Mouse (Mus musculus) G1E (cell line): ENCODE results near the gene Nsun2. TPM values are rescaled to one million over a fixed set of nuclear protein-coding genes. Genes with fewer than 3 reads are reported as not detected.
A peak's percentile ranks its signal among the peaks of the same experiment; 100 is the strongest.
"Not testable (repeated sequence)": the region's sequence is repeated elsewhere in the genome, so short reads cannot be mapped to it uniquely, and the experiment has no call there.

ENCODE experiments used
- ATAC-seq: 2 replicates; pipeline ENCODE4 v1.8.0; 2016; ENCODE audit warnings: mild to moderate bottlenecking; ENCODE audit not compliant: insufficient number of reproducible peaks, poor library complexity, low FRiP score, severe bottlenecking; ENCODE audit errors: extremely low read depth
- DNase-seq: peaks from one replicate; pipeline ENCODE4 v3.0.0; 2012; ENCODE audit warnings: low spot score
- H3K27me3 ChIP-seq: 2 replicates; pipeline ENCODE4 v1.6.1; 2012; ENCODE audit warnings: mild to moderate bottlenecking, low read length, inconsistent platforms; ENCODE audit not compliant: insufficient read depth
- H3K36me3 ChIP-seq: replicated peaks from 2 replicates; pipeline ENCODE3; 2012; ENCODE audit warnings: mild to moderate bottlenecking, inconsistent platforms
- H3K4me1 ChIP-seq: 2 replicates; pipeline ENCODE4 v1.6.1; 2012; ENCODE audit warnings: low read depth, low read length, inconsistent platforms, mixed read lengths; ENCODE audit not compliant: insufficient read depth
- H3K4me3 ChIP-seq: 2 replicates; pipeline ENCODE4 v1.5.1; 2012; ENCODE audit warnings: low read depth, mild to moderate bottlenecking, inconsistent platforms, low read length, moderate library complexity, mixed read lengths
- H3K9me3 ChIP-seq: replicated peaks from 2 replicates; pipeline ENCODE4 v1.6.1; 2012; ENCODE audit warnings: inconsistent platforms
- CTCF ChIP-seq: IDR thresholded peaks from 2 replicates; pipeline ENCODE4 v1.5.1; 2012; ENCODE audit warnings: low read depth, low read length, inconsistent platforms, mixed read lengths
- GATA1 ChIP-seq: IDR thresholded peaks from 2 replicates; pipeline ENCODE4 v1.6.1; 2012; ENCODE audit warnings: borderline replicate concordance, low read length, inconsistent platforms, mixed read lengths
- GATA2 ChIP-seq: IDR thresholded peaks from 2 replicates; pipeline ENCODE4 v1.6.1; 2012; ENCODE audit warnings: low read depth, low read length, inconsistent platforms, borderline replicate concordance
- POLR2AphosphoS5 ChIP-seq: IDR thresholded peaks from 2 replicates; pipeline ENCODE4 v1.6.1; 2012; ENCODE audit warnings: low read depth, low read length, inconsistent platforms; ENCODE audit not compliant: insufficient replicate concordance
- TAL1 ChIP-seq: conservative IDR thresholded peaks from 2 replicates; pipeline ENCODE4 v1.6.1; 2012; ENCODE audit warnings: low read depth, low read length, inconsistent platforms, mixed read lengths
- polyA plus RNA-seq: library from polyadenylated mRNA; stranded (reverse); fragments of >175 nt; gene quantifications from 2 replicates; pipeline ENCODE4 v1.2.3, GENCODE M21; 2012
- total RNA-seq, 2 experiments: library from RNA; stranded (forward) in 1 of 2; stranded (reverse) in 1 of 2; fragments of 200-1000 nt in 1 of 2; fragments of >200 nt in 1 of 2; fragmentation: Nextera tagmentation in 1 of 2; gene quantifications; 2 replicates each; pipeline ENCODE4 v1.2.3; 2014 to 2017

The Nsun2 gene
- total and polyA plus RNA-seq, 3 experiments, result 144 to 231 (median 152) TPM

GRCm38 (mm10) chr13:69596515-69596914, 63.0 kb downstream of the Nsun2 start:
- Histone ChIP-seq H3K4me1 (no peaks in the 10 kb centered on the region), H3K27me3 (no peaks in the 10 kb centered on the region), H3K9me3 (no peaks in the 10 kb centered on the region), H3K4me3 (no peak overlapping the region), H3K36me3 (peaks cover 36% of the 10 kb centered on the region)
- DNase-seq, result no peak
- TF ChIP-seq TAL1 (no peak), POLR2AphosphoS5 (no peak), GATA1 (no peak), GATA2 (no peak), CTCF (no peak)
- ATAC-seq, result no peak

GRCm38 (mm10) chr13:69598867-69599266, 65.3 kb downstream of the Nsun2 start:
- TF ChIP-seq TAL1 (no peak), POLR2AphosphoS5 (no peak), GATA1 (no peak), CTCF (no peak), GATA2 (no peak)

GRCm38 (mm10) chr13:69600863-69601262, 67.3 kb downstream of the Nsun2 start:
- not testable (repeated sequence) for H3K4me3 ChIP-seq, H3K4me1 ChIP-seq, DNase-seq, H3K9me3 ChIP-seq, H3K27me3 ChIP-seq, ATAC-seq
- peaks cover 19% of the 10 kb centered on the region for H3K36me3 ChIP-seq

More at GRCm38 (mm10) chr13:69598867-69599266, 65.3 kb downstream of the Nsun2 start:
- Histone ChIP-seq H3K27me3 (no peaks in the 10 kb centered on the region), H3K4me1 (no peaks in the 10 kb centered on the region), H3K36me3 (peaks cover 25% of the 10 kb centered on the region), H3K9me3 (no peaks in the 10 kb centered on the region), H3K4me3 (no peak overlapping the region)
- no peak for ATAC-seq
- no peak for DNase-seq

- no peaks in the 10 kb centered on the region for H3K4me1 ChIP-seq
- no peaks in the 10 kb centered on the region for H3K9me3 ChIP-seq
- H3K27me3 ChIP-seq, result no peaks in the 10 kb centered on the region
- peaks cover 21% of the 10 kb centered on the region for H3K36me3 ChIP-seq
- DNase-seq (no peak), ATAC-seq (no peak)
- no peak for TF ChIP-seq GATA1
- TF ChIP-seq CTCF, result no peak
- no peak for TF ChIP-seq GATA2
- no peak for TF ChIP-seq POLR2AphosphoS5
- TF ChIP-seq TAL1, result no peak
- no peak overlapping the region for H3K4me3 ChIP-seq
Measured at GRCm38 (mm10) chr13:69601321-69601720, 67.8 kb downstream of the Nsun2 start.

GRCm38 (mm10) chr13:69604670-69605069, 71.1 kb downstream of the Nsun2 start:
- no peaks in the 10 kb centered on the region for H3K27me3 ChIP-seq
- TF ChIP-seq CTCF (no peak), POLR2AphosphoS5 (no peak), TAL1 (no peak), GATA1 (no peak), GATA2 (no peak)
- ATAC-seq, result no peak
- peaks cover 14% of the 10 kb centered on the region; the same call in 1 of the 2 replicates for H3K4me1 ChIP-seq
- DNase-seq, result no peak
- peaks cover 16% of the 10 kb centered on the region for H3K36me3 ChIP-seq
- H3K9me3 ChIP-seq, result no peaks in the 10 kb centered on the region
- no peak overlapping the region for H3K4me3 ChIP-seq

GRCm38 (mm10) chr13:69608734-69609133, 75.2 kb downstream of the Nsun2 start:
- TF ChIP-seq POLR2AphosphoS5 (no peak), GATA2 (no peak), TAL1 (no peak), GATA1 (no peak), CTCF (no peak)
- no peaks in the 10 kb centered on the region for H3K9me3 ChIP-seq
- H3K4me1 ChIP-seq, result peaks cover 30% of the 10 kb centered on the region
- H3K36me3 ChIP-seq, result peaks cover 21% of the 10 kb centered on the region
- no peaks in the 10 kb centered on the region for H3K27me3 ChIP-seq
- no peak overlapping the region for H3K4me3 ChIP-seq
- DNase-seq (no peak), ATAC-seq (no peak)

- TF ChIP-seq CTCF, result no peak
- TF ChIP-seq TAL1, result no peak
- no peak for TF ChIP-seq POLR2AphosphoS5
- no peak for TF ChIP-seq GATA1
- no peak for TF ChIP-seq GATA2
- no peak for ATAC-seq
Measured at GRCm38 (mm10) chr13:69610751-69611397, 77.3 kb downstream of the Nsun2 start.

More at GRCm38 (mm10) chr13:69610751-69611397, 77.3 kb downstream of the Nsun2 start:
- Histone ChIP-seq H3K4me3 (peak overlapping the region; percentile 98), H3K36me3 (peaks cover 35% of the 10 kb centered on the region), H3K9me3 (no peaks in the 10 kb centered on the region), H3K27me3 (no peaks in the 10 kb centered on the region), H3K4me1 (peaks cover 48% of the 10 kb centered on the region)
- DNase-seq, result no peak
